Mouse (Mus musculus): ENCODE measurements around the gene Med23. TPM values are rescaled to one million over a fixed set of nuclear protein-coding genes. Genes with fewer than 3 reads are reported as not detected.
A peak's percentile ranks its signal among the peaks of the same experiment; 100 is the strongest.

Gene Med23
- polyA plus RNA-seq, 1 experiment from 2014 or later = 17.7 TPM

DNA sequence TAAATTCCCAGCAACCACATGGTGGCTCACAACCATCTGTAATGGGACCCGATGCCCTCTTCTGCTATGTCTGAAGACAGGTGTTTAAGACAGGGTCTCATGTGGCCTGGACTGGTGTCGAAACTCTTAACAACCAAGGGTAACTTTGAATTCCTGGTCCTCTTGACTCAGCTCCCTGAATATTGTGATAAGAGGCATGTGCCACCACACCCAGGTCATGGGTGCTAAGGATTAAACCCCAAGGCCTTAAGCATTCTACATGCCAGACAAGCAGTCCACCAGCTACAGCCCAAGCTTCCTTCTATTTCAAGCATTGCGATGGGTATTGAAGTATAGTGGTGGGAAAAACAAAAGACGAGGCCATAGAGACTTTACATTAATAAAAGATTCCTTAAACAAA is 41.6 kb upstream of the Med23 start:
- no peaks in the 10 kb centered on the region for H3K36me3 ChIP-seq (ENCODE audit: control insufficient read depth, insufficient read depth, low read length)
- no peaks in the 10 kb centered on the region for H3K9me3 ChIP-seq (replicated peaks; ENCODE audit: control insufficient read depth, low read length)
- no peak for ATAC-seq (replicated peaks; ENCODE audit: insufficient number of reproducible peaks, low FRiP score, low TSS enrichment)
- H3K4me3 ChIP-seq (ENCODE audit: low read depth, low read length) = no peak overlapping the region
- H3K9ac ChIP-seq (ENCODE audit: low read depth, low read length) = no peak overlapping the region
- no peak overlapping the region for H3K27ac ChIP-seq (ENCODE audit: low read depth, low read length)
- H3K27me3 ChIP-seq (ENCODE audit: control insufficient read depth, insufficient read depth, low read length) = no peaks in the 10 kb centered on the region
- WGBS (ENCODE audit: insufficient replicate concordance) = 80% methylated on average over 4 of the region's 4 CpGs
- no peak overlapping the region for H3K4me2 ChIP-seq
- no peaks in the 10 kb centered on the region; the same call in 1 of the 2 replicates for H3K4me1 ChIP-seq (ENCODE audit: control insufficient read depth, insufficient read depth, low read length)

DNA sequence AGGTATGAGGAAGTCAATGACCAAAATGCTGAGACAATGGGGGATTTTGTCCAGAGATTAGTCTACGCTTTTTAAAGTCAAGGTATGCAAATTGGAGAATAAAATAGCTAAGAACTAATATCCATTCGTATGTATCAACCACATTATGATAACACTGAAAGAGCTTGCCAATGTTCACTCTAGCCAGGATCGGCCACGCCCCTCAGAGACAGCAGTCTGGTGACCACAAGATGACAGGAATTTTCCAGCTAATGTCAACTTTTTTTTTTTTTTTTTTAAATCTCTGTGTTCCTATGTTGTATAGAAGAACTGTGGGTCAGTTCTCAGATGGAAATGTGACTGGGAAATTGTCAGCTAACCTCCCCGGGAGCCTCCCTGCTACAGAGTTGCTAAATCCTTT is 39.3 kb upstream of the Med23 start:
- no peaks in the 10 kb centered on the region for H3K9me3 ChIP-seq (replicated peaks; ENCODE audit: control insufficient read depth, low read length)
- no peak overlapping the region for H3K27ac ChIP-seq (ENCODE audit: low read depth, low read length)
- no peak overlapping the region for H3K4me2 ChIP-seq
- ATAC-seq (replicated peaks; ENCODE audit: insufficient number of reproducible peaks, low FRiP score, low TSS enrichment) = no peak
- H3K36me3 ChIP-seq (ENCODE audit: control insufficient read depth, insufficient read depth, low read length) = no peaks in the 10 kb centered on the region
- H3K4me3 ChIP-seq (ENCODE audit: low read depth, low read length) = no peak overlapping the region
- H3K9ac ChIP-seq (ENCODE audit: low read depth, low read length) = no peak overlapping the region
- no peaks in the 10 kb centered on the region for H3K27me3 ChIP-seq (ENCODE audit: control insufficient read depth, insufficient read depth, low read length)
- WGBS (ENCODE audit: insufficient replicate concordance) = 78% methylated on average over 5 of the region's 5 CpGs
- peaks cover 6% of the 10 kb centered on the region for H3K4me1 ChIP-seq (ENCODE audit: control insufficient read depth, insufficient read depth, low read length)

DNA sequence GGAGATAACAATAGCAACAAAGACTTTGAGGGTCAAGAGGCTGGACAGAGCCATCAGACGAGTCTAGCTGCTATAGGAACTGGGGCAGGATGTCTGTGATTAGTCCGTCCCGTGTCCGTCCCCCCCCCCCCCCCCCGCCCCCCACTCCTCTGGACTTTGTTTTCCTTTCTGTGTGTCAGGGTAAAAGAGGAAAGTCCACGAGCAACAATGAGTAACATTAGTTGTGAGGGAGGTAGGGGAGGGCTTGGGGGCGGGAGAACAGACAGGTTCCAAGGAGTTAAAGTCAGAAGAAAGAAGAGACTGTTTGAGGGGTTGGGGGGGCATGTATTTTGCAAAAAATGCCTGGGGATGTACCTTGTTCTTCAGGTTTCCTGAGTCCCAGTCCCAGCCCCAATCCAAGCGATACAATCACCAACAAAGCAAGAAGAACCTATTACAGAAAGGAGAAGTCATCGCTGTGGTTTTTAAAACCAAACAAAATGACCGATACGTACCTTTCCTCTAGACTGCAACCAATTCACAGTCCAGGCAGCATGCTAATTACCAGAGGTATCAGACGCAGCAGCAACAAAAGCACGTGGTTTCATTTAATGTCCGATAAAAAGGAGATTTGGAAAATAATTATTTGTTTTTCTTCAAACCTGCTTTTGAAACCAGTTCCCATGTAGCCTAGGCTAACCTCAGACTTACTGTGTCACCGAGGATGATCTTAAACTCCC is 38.2 kb upstream of the Med23 start:
- WGBS (ENCODE audit: insufficient replicate concordance) = 71% methylated on average over 14 of the region's 15 CpGs
- Histone ChIP-seq H3K9ac (ENCODE audit: low read depth, low read length) (no peak overlapping the region), H3K4me3 (ENCODE audit: low read depth, low read length) (no peak overlapping the region), H3K36me3 (ENCODE audit: control insufficient read depth, insufficient read depth, low read length) (no peaks in the 10 kb centered on the region), H3K4me2 (no peak overlapping the region), H3K27me3 (ENCODE audit: control insufficient read depth, insufficient read depth, low read length) (no peaks in the 10 kb centered on the region), H3K27ac (ENCODE audit: low read depth, low read length) (no peak overlapping the region), H3K4me1 (ENCODE audit: control insufficient read depth, insufficient read depth, low read length) (peaks cover 6% of the 10 kb centered on the region), H3K9me3 (replicated peaks; ENCODE audit: control insufficient read depth, low read length) (no peaks in the 10 kb centered on the region)
- no peak for ATAC-seq (replicated peaks; ENCODE audit: insufficient number of reproducible peaks, low FRiP score, low TSS enrichment)

DNA sequence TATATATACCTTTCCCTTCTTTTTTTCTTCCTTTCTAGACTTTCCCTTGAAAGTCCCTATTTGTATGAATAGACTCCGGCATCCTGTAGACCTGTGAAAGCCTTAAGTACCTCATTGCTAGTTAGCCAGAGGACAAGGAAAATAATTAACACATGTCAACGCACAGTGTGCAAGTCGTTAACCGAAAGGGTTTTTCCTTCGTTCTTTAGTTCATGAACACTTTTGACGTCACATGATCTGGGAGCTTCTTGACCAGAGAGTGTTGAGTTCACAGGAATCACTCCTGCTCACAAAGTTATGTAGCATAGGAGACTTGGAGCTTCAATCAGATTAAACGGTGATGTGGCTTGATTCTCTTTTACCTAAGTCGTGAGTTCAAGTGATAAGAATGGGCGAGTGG is 37.5 kb upstream of the Med23 start:
- no peaks in the 10 kb centered on the region for H3K27me3 ChIP-seq (ENCODE audit: control insufficient read depth, insufficient read depth, low read length)
- H3K9ac ChIP-seq (ENCODE audit: low read depth, low read length) = no peak overlapping the region
- no peak overlapping the region for H3K27ac ChIP-seq (ENCODE audit: low read depth, low read length)
- no peaks in the 10 kb centered on the region for H3K36me3 ChIP-seq (ENCODE audit: control insufficient read depth, insufficient read depth, low read length)
- no peaks in the 10 kb centered on the region for H3K9me3 ChIP-seq (replicated peaks; ENCODE audit: control insufficient read depth, low read length)
- H3K4me3 ChIP-seq (ENCODE audit: low read depth, low read length) = no peak overlapping the region
- ATAC-seq (replicated peaks; ENCODE audit: insufficient number of reproducible peaks, low FRiP score, low TSS enrichment) = no peak
- peaks cover 6% of the 10 kb centered on the region for H3K4me1 ChIP-seq (ENCODE audit: control insufficient read depth, insufficient read depth, low read length)
- WGBS (ENCODE audit: insufficient replicate concordance) = 82% methylated on average over 9 of the region's 9 CpGs
- no peak overlapping the region for H3K4me2 ChIP-seq

DNA sequence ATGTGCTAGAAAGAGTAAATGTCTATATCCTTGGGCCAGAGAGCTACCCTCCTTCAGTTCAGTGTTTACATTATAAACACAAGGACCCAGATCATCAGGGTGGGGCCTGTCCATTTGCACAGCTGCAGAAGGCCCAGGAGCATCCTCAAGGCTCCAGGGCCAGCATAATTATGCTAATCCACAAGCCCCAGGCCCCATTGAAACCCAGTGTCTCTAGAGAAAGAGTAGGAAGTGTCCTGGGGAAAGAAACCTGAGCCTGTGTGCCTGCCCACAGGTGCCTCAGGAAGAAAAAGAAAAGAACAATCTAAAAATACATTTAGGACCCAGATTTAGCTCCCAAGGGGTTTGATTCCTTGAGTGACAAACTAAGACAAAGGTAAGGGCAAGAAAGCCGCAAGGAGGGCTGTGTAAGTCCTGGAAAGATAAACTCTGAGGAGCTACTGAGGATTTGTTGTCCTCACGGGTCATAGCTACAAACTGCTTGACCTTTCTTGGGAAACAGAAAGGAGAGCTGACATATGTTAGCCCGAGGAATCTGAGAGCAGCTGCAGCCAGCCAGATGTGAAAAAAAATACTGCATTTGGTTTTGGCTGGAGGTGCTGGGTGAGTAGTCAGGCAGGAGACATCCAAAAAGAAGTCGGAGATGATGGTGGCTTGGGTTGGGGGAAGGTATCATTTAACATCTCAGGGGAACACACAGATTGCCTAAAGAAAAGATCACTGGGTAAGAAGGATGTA is 35.0 kb upstream of the Med23 start:
- peak overlapping the region; percentile 50 for H3K4me2 ChIP-seq
- H3K9ac ChIP-seq (ENCODE audit: low read depth, low read length) = no peak overlapping the region
- H3K27me3 ChIP-seq (ENCODE audit: control insufficient read depth, insufficient read depth, low read length) = no peaks in the 10 kb centered on the region
- H3K4me3 ChIP-seq (ENCODE audit: low read depth, low read length) = no peak overlapping the region
- no peak for ATAC-seq (replicated peaks; ENCODE audit: insufficient number of reproducible peaks, low FRiP score, low TSS enrichment)
- H3K36me3 ChIP-seq (ENCODE audit: control insufficient read depth, insufficient read depth, low read length) = no peaks in the 10 kb centered on the region
- WGBS (ENCODE audit: insufficient replicate concordance) = 12% methylated on average over 4 of the region's 4 CpGs
- no peak overlapping the region for H3K27ac ChIP-seq (ENCODE audit: low read depth, low read length)
- H3K9me3 ChIP-seq (replicated peaks; ENCODE audit: control insufficient read depth, low read length) = no peaks in the 10 kb centered on the region
- peaks cover 6% of the 10 kb centered on the region for H3K4me1 ChIP-seq (ENCODE audit: control insufficient read depth, insufficient read depth, low read length)

DNA sequence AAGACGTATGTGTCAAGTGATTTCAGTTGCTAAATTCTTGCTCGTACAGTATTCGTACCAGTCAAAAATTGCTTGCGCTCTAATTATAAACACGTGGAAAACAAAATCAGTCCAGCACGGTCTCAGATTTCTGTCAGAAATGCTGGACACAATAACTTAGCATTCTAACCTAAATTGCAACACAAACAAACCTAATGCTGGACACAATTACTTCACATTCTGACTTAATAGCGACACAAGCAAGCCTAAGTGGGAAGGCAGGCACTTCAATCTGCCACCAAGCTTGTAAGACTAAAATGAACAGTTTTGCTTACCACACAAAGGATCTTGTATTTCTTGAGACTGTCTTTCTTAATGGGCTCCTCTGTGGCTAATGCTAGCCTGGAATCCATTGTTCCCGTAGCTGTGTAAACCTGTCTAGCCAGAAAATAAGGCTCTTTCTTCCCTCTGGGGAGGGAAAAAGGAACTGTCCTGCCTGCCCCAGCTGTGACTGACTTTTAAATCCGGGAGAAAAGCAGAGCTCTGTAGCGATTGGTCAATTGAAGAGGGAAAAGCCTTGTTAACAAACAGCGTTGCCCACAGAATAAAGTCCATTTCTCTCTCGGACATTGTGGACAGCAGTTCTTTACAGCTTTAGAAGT is 34.0 kb upstream of the Med23 start:
- Histone ChIP-seq H3K36me3 (ENCODE audit: control insufficient read depth, insufficient read depth, low read length) (no peaks in the 10 kb centered on the region), H3K9me3 (replicated peaks; ENCODE audit: control insufficient read depth, low read length) (no peaks in the 10 kb centered on the region), H3K4me2 (peak overlapping the region; percentile 50), H3K4me1 (ENCODE audit: control insufficient read depth, insufficient read depth, low read length) (peaks cover 6% of the 10 kb centered on the region), H3K27ac (ENCODE audit: low read depth, low read length) (no peak overlapping the region), H3K4me3 (ENCODE audit: low read depth, low read length) (0 out of 2 replicates have a peak overlapping the region, but pooled peaks have one; percentile 6), H3K27me3 (ENCODE audit: control insufficient read depth, insufficient read depth, low read length) (no peaks in the 10 kb centered on the region), H3K9ac (ENCODE audit: low read depth, low read length) (peak overlapping the region; percentile 60)
- no peak for ATAC-seq (replicated peaks; ENCODE audit: insufficient number of reproducible peaks, low FRiP score, low TSS enrichment)
- 27% methylated on average over 12 of the region's 12 CpGs for WGBS (ENCODE audit: insufficient replicate concordance)

DNA sequence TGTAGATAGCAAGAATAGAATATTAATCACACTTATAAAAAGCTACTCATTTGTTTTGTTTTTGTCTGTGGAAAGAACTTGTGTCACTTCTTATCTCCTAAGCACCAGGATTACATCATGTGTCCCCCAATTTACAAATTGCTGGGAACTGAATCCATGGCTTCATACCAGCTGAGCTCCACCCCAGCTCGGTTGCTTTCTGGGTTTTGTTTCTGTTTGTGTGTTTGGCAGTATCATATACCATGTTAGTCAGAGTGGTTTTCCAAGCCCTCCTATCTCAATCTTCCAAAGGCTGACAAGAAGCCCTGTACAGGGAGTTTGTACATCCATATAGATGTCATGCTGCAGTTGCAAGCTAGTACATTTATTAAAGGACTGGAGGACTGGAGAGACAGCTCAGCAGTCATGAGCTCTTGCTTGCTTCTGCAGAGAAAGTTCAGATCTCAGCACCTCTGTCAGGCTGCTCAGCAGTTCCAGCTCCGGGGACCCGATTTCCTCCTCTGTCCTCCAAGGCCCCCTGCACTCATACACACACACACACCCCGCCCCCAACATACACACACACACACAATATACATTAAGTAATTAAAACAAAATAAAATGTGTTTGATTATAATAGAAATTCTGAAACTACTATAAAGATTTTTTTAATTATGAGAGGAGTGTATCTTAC is 33.3 kb upstream of the Med23 start:
- 61% methylated on average over 4 of the region's 4 CpGs for WGBS (ENCODE audit: insufficient replicate concordance)
- no peak overlapping the region for H3K4me3 ChIP-seq (ENCODE audit: low read depth, low read length)
- peaks cover 6% of the 10 kb centered on the region for H3K4me1 ChIP-seq (ENCODE audit: control insufficient read depth, insufficient read depth, low read length)
- H3K27ac ChIP-seq (ENCODE audit: low read depth, low read length) = no peak overlapping the region
- H3K9me3 ChIP-seq (replicated peaks; ENCODE audit: control insufficient read depth, low read length) = no peaks in the 10 kb centered on the region
- no peak overlapping the region for H3K9ac ChIP-seq (ENCODE audit: low read depth, low read length)
- no peaks in the 10 kb centered on the region for H3K36me3 ChIP-seq (ENCODE audit: control insufficient read depth, insufficient read depth, low read length)
- no peaks in the 10 kb centered on the region for H3K27me3 ChIP-seq (ENCODE audit: control insufficient read depth, insufficient read depth, low read length)
- ATAC-seq (replicated peaks; ENCODE audit: insufficient number of reproducible peaks, low FRiP score, low TSS enrichment) = no peak
- peak overlapping the region; percentile 50 for H3K4me2 ChIP-seq

DNA sequence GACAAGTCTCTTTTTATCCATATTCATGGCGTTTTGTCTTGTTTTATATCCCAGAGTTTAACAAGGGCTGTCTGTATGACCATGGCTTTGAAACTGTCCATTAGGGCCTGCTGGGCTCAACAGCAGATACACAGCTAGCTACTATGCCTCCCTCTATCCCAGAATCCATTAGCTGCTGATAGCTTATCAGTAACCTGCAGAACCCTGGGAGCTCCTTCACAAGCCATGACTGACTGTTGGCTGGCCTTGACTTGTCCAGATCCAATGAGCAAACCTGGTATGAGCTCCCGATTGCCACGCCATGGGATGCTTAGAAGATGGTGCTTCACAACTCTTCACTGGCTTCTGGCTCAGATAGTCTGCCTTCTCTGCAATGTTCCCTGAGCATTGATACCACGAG is 29.0 kb upstream of the Med23 start:
- Histone ChIP-seq H3K4me2 (no peak overlapping the region), H3K27ac (ENCODE audit: low read depth, low read length) (no peak overlapping the region), H3K27me3 (ENCODE audit: control insufficient read depth, insufficient read depth, low read length) (no peaks in the 10 kb centered on the region), H3K9me3 (replicated peaks; ENCODE audit: control insufficient read depth, low read length) (no peaks in the 10 kb centered on the region), H3K4me3 (ENCODE audit: low read depth, low read length) (no peak overlapping the region), H3K4me1 (ENCODE audit: control insufficient read depth, insufficient read depth, low read length) (no peaks in the 10 kb centered on the region), H3K9ac (ENCODE audit: low read depth, low read length) (no peak overlapping the region), H3K36me3 (ENCODE audit: control insufficient read depth, insufficient read depth, low read length) (no peaks in the 10 kb centered on the region)
- no peak for ATAC-seq (replicated peaks; ENCODE audit: insufficient number of reproducible peaks, low FRiP score, low TSS enrichment)
- 82% methylated on average over 4 of the region's 4 CpGs for WGBS (ENCODE audit: insufficient replicate concordance)
